Mouse (Mus musculus): Measurements from ENCODE around the gene AB124611. TPM values are rescaled to one million over a fixed set of nuclear protein-coding genes. Genes with fewer than 3 reads are reported as not detected.
A peak's percentile ranks its signal among the peaks of the same experiment; 100 is the strongest.

AB124611 gene
- polyA plus RNA-seq, 1 experiment, result 11.3 TPM

DNA sequence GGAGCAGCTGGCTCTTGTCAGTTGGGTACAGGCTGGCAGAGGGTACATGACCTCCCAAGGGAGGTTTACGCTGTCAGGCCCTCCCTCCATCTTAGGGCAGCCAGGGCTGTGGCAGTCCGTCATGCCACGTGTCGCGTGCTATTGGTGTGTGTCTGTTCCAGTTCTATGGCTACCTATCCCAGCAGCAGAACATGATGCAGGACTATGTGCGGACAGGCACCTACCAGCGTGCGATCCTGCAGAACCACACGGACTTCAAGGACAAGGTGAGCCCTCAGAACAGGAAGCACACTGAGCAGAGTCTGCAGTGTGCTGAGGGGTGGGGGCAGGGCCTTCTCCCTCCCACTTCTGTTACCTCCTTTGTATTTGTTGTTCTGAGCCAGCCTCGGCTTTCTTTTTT is 49.3 kb downstream of the AB124611 start:
- no peaks in the 10 kb centered on the region for H3K4me1 ChIP-seq (ENCODE audit: control insufficient read depth, insufficient read depth, low read length)
- no peak for DNase-seq
- TF ChIP-seq POLR2A (IDR thresholded peaks at IDR 0.05; ENCODE audit: borderline replicate concordance, extremely low read depth, low read depth, low read length) (no peak), CTCF (IDR thresholded peaks at IDR 0.05; ENCODE audit: insufficient read depth, low read length) (no peak)
- H3K4me3 ChIP-seq (replicated peaks; ENCODE audit: extremely low read depth, low read depth, low read length), result no peak overlapping the region
- WGBS, result 88% methylated on average over 10 of the region's 10 CpGs

DNA sequence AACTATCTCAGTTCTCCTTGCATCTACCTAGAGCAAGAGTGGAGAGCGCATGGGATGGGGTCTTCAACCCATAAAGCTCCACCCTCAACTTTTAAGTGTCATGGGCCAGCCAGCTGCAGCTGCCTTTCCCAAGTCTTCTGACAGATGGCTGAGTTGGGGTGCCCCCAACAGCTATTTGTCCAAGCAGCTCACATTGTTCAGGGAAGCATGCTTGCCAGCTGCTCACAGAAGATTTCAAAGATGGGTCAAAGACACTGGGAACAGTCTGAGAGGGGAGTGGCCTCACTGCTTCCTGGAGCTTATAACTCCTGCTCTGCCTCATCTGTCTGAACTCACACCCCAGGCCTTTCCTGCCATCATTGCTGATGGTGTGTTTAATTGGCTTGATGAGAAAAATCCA is 50.3 kb downstream of the AB124611 start:
- 95% methylated on average over 1 of the region's 1 CpGs for WGBS
- H3K4me3 ChIP-seq (replicated peaks; ENCODE audit: extremely low read depth, low read depth, low read length), result no peak overlapping the region

GRCm38 (mm10) chr9:21578226-21578625 is 52.2 kb downstream of the AB124611 start:
- Histone ChIP-seq H3K4me1 (ENCODE audit: control insufficient read depth, insufficient read depth, low read length) (no peaks in the 10 kb centered on the region), H3K4me3 (replicated peaks; ENCODE audit: extremely low read depth, low read depth, low read length) (no peak overlapping the region)
- no peak for DNase-seq
- WGBS, result 70% methylated on average over 3 of the region's 3 CpGs
- TF ChIP-seq POLR2A (IDR thresholded peaks at IDR 0.05; ENCODE audit: borderline replicate concordance, extremely low read depth, low read depth, low read length) (no peak), CTCF (IDR thresholded peaks at IDR 0.05; ENCODE audit: insufficient read depth, low read length) (no peak)

More for the DNA sequence above, 50.3 kb downstream of the AB124611 start:
- TF ChIP-seq POLR2A (IDR thresholded peaks at IDR 0.05; ENCODE audit: borderline replicate concordance, extremely low read depth, low read depth, low read length) (no peak), CTCF (IDR thresholded peaks at IDR 0.05; ENCODE audit: insufficient read depth, low read length) (no peak)
- H3K4me1 ChIP-seq (ENCODE audit: control insufficient read depth, insufficient read depth, low read length), result no peaks in the 10 kb centered on the region
- no peak for DNase-seq

GRCm38 (mm10) chr9:21585401-21585800 is 59.4 kb downstream of the AB124611 start:
- WGBS, result 95% methylated on average over 1 of the region's 1 CpGs
- no peak for DNase-seq
- TF ChIP-seq CTCF (IDR thresholded peaks at IDR 0.05; ENCODE audit: insufficient read depth, low read length) (no peak), POLR2A (IDR thresholded peaks at IDR 0.05; ENCODE audit: borderline replicate concordance, extremely low read depth, low read depth, low read length) (no peak)
- no peaks in the 10 kb centered on the region for H3K4me1 ChIP-seq (ENCODE audit: control insufficient read depth, insufficient read depth, low read length)
- H3K4me3 ChIP-seq (replicated peaks; ENCODE audit: extremely low read depth, low read depth, low read length), result no peak overlapping the region

- 0 out of 2 replicates have a peak, but pooled peaks cover 3% of the 10 kb centered on the region for H3K4me1 ChIP-seq (ENCODE audit: control insufficient read depth, insufficient read depth, low read length)
- TF ChIP-seq CTCF (IDR thresholded peaks at IDR 0.05; ENCODE audit: insufficient read depth, low read length), result no peak
- TF ChIP-seq POLR2A (IDR thresholded peaks at IDR 0.05; ENCODE audit: borderline replicate concordance, extremely low read depth, low read depth, low read length), result no peak
- 81% methylated on average over 23 of the region's 23 CpGs for WGBS
- DNase-seq, result no peak
- no peak overlapping the region for H3K4me3 ChIP-seq (replicated peaks; ENCODE audit: extremely low read depth, low read depth, low read length)
These were observed 61.8 kb downstream of the AB124611 start for GRCm38 (mm10) chr9:21587678-21588349.

GRCm38 (mm10) chr9:21588350-21588749 is 62.4 kb downstream of the AB124611 start:
- TF ChIP-seq CTCF (IDR thresholded peaks at IDR 0.05; ENCODE audit: insufficient read depth, low read length) (no peak), POLR2A (IDR thresholded peaks at IDR 0.05; ENCODE audit: borderline replicate concordance, extremely low read depth, low read depth, low read length) (no peak)
- WGBS, result 79% methylated on average over 8 of the region's 8 CpGs

GRCm38 (mm10) chr9:21589538-21589937 is 63.6 kb downstream of the AB124611 start:
- DNase-seq, result no peak
- TF ChIP-seq POLR2A (IDR thresholded peaks at IDR 0.05; ENCODE audit: borderline replicate concordance, extremely low read depth, low read depth, low read length), result no peak
- TF ChIP-seq CTCF (IDR thresholded peaks at IDR 0.05; ENCODE audit: insufficient read depth, low read length), result no peak
- WGBS, result 89% methylated on average over 5 of the region's 5 CpGs
- Histone ChIP-seq H3K4me3 (replicated peaks; ENCODE audit: extremely low read depth, low read depth, low read length) (no peak overlapping the region), H3K4me1 (ENCODE audit: control insufficient read depth, insufficient read depth, low read length) (peaks cover 7% of the 10 kb centered on the region; the same call in 1 of the 2 replicates)

More at GRCm38 (mm10) chr9:21588350-21588749, 62.4 kb downstream of the AB124611 start:
- H3K4me3 ChIP-seq (replicated peaks; ENCODE audit: extremely low read depth, low read depth, low read length), result no peak overlapping the region
- 0 out of 2 replicates have a peak, but pooled peaks cover 3% of the 10 kb centered on the region for H3K4me1 ChIP-seq (ENCODE audit: control insufficient read depth, insufficient read depth, low read length)
- DNase-seq, result no peak

- WGBS, result 80% methylated on average over 6 of the region's 6 CpGs
- no peak for TF ChIP-seq POLR2A (IDR thresholded peaks at IDR 0.05; ENCODE audit: borderline replicate concordance, extremely low read depth, low read depth, low read length)
- Histone ChIP-seq H3K4me1 (ENCODE audit: control insufficient read depth, insufficient read depth, low read length) (peaks cover 7% of the 10 kb centered on the region; the same call in 1 of the 2 replicates), H3K4me3 (replicated peaks; ENCODE audit: extremely low read depth, low read depth, low read length) (no peak overlapping the region)
- DNase-seq, result no peak
These were observed 65.3 kb downstream of the AB124611 start for GRCm38 (mm10) chr9:21591127-21591830.

- no peak for TF ChIP-seq POLR2A (IDR thresholded peaks at IDR 0.05; ENCODE audit: borderline replicate concordance, extremely low read depth, low read depth, low read length)
- TF ChIP-seq CTCF (IDR thresholded peaks at IDR 0.05; ENCODE audit: insufficient read depth, low read length), result no peak
- WGBS, result 13% methylated on average over 17 of the region's 17 CpGs
- no peak for DNase-seq
- H3K4me1 ChIP-seq (ENCODE audit: control insufficient read depth, insufficient read depth, low read length), result peaks cover 7% of the 10 kb centered on the region; the same call in 1 of the 2 replicates
- H3K4me3 ChIP-seq (replicated peaks; ENCODE audit: extremely low read depth, low read depth, low read length), result peak overlapping the region; percentile 84
These were observed 66.1 kb downstream of the AB124611 start for GRCm38 (mm10) chr9:21591831-21592702.

Data from lung, adult 2 months (tissue).